In the genomic region with DNA sequence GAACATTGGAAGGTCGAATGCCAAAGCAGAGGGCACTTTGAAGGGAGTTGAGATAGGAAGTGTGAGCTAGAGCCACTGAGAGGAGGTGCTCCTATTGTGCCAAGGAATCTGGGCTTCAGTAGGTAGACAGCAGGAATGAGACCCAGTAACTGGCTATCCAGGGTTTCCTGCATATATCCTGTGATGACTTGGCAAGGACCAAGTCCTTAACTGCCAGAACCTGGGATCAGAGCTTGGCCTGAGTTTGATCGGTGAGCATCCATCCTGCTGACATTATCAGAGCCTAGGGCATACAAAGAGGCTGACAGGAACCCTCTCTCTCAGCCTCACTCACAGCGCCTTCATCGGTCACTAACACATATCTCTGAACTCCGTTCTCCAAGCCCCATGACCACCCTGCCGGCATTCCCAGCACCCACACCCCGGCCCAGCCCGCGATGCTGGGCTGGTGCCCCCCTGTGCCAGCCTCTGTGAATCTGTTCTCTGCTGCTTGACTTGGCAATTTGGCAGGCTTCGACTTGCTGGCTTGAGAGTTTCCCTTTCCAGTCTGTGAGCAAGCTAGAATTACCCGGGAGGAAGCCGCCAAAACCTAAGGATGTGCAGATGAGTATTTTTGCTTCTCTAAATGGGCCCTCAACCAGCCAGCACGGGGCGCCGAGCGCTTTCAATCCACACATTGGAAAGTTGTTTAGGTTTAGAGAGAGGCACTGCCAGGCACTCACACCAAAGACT, we compare ENCODE assay signal across 10 mouse cellular contexts.
DNase-seq lines count a peak whose midpoint lies in the region; ATAC-seq lines count a peak whose summit lies in the region.
"Had no signal": no experiment of that assay in that cellular context is flagged by ENCODE, and none has a peak within 500 bp of the region (broad histone marks: within the 10 kb centered on the region; RNA-seq: fewer than 3 reads in every experiment).

No protein-coding gene starts in this region.

- H3K4me1 ChIP-seq in lung, embryonic 16.5 days (replicated peaks; ENCODE audit: control insufficient read depth, insufficient read depth, low read length): peaks cover 5% of the 10 kb centered on the region; the same call in 1 of the 2 replicates
- H3K4me1 ChIP-seq: heart, embryonic 12.5 days had no signal

- no peak for DNase-seq in lung, postnatal 25 days (ENCODE audit: low spot score)
- peak; percentile 90 to 94 for DNase-seq in cerebellum, postnatal 14 days
- peak; percentile 56 to 66 for DNase-seq in layer of hippocampus, postnatal 10 days (ENCODE audit: low spot score in 2 of 2)
- DNase-seq in right cerebral cortex, postnatal 14 days: peak; percentile 50
- no peak for DNase-seq in urinary bladder, postnatal 10 days (ENCODE audit: low spot score)
- DNase-seq in testis, postnatal 14 days (ENCODE audit: low spot score): no peak
- DNase-seq in liver: no peak

- 74% methylated on average over 16 of the region's 16 CpGs for WGBS in lung, embryonic 16.5 days

- H3K4me2 ChIP-seq in lung, embryonic 16.5 days (ENCODE audit: low read depth, low read length): no peak overlapping the region
- H3K4me2 ChIP-seq: heart, embryonic 12.5 days had no signal

- H3K36me3 ChIP-seq in lung, embryonic 16.5 days (ENCODE audit: control insufficient read depth, insufficient read depth, low read length): peaks cover 6% of the 10 kb centered on the region; the same call in 1 of the 2 replicates

- H3K9me3 ChIP-seq in lung, embryonic 16.5 days (ENCODE audit: control insufficient read depth, low read length): no peaks in the 10 kb centered on the region
- H3K9me3 ChIP-seq: heart, embryonic 12.5 days had no signal

- no peak overlapping the region for H3K27ac ChIP-seq in lung, embryonic 16.5 days (ENCODE audit: low read length)

- H3K27me3 ChIP-seq in lung, embryonic 16.5 days (ENCODE audit: control insufficient read depth, insufficient read depth, low read depth, low read length): no peaks in the 10 kb centered on the region
- H3K27me3 ChIP-seq: heart, embryonic 12.5 days had no signal

- H3K9ac ChIP-seq in lung, embryonic 16.5 days (ENCODE audit: low read length): no peak overlapping the region
- H3K9ac ChIP-seq: heart, embryonic 12.5 days had no signal

- no peak overlapping the region for H3K4me3 ChIP-seq in lung, embryonic 16.5 days (ENCODE audit: low read length)
- H3K4me3 ChIP-seq: heart, embryonic 12.5 days; myocyte had no signal

- ATAC-seq in lung, embryonic 16.5 days (ENCODE audit: low read depth): peak; percentile 44; the same call in 1 of the 2 replicates

Comparison
In these comparisons a context has a peak if more than half of its experiments do, and no peak if none do; other contexts are left out.
1. DNase-seq: peak in cerebellum, postnatal 14 days (2 of 2), layer of hippocampus, postnatal 10 days (2 of 2) and right cerebral cortex, postnatal 14 days (single experiment); none in lung, postnatal 25 days (single experiment), urinary bladder, postnatal 10 days (single experiment), testis, postnatal 14 days (single experiment) and liver (single experiment).